Mouse (Mus musculus): ENCODE measurements around the gene Theg. TPM values are rescaled to one million over a fixed set of nuclear protein-coding genes. Genes with fewer than 3 reads are reported as not detected.

The Theg gene
- polyA plus RNA-seq (2015; fragmentation: Nextera tagmentation; extraction: Ambion mirVana): not detected in 2 replicates

GRCm38 (mm10) chr10:79587061-79587751 is at the start of gene Theg:
Gene Theg (minus strand): TSS chr10:79587331.
- H3K4me2 ChIP-seq: no peak within 1 kb of the TSS
- no peak for ATAC-seq (replicated peaks)
- no peaks in the 10 kb centered on the region for H3K27me3 ChIP-seq (replicated peaks)
- no peaks in the 10 kb centered on the region for H3K9me3 ChIP-seq
- no peak within 1 kb of the TSS for H3K4me3 ChIP-seq
- H3K9ac ChIP-seq: no peak within 1 kb of the TSS
- 85% methylated on average over 5 of the region's 5 CpGs for WGBS
- H3K36me3 ChIP-seq (replicated peaks): no peaks in the 10 kb centered on the region
- no peak within 1 kb of the TSS for H3K27ac ChIP-seq
- H3K4me1 ChIP-seq: no peaks in the 10 kb centered on the region

GRCm38 (mm10) chr10:79636287-79636686 is 49.2 kb upstream of the Theg start:
- H3K27me3 ChIP-seq (replicated peaks): peaks cover 17% of the 10 kb centered on the region
- H3K27ac ChIP-seq: peak overlapping the region; percentile 91

DNA sequence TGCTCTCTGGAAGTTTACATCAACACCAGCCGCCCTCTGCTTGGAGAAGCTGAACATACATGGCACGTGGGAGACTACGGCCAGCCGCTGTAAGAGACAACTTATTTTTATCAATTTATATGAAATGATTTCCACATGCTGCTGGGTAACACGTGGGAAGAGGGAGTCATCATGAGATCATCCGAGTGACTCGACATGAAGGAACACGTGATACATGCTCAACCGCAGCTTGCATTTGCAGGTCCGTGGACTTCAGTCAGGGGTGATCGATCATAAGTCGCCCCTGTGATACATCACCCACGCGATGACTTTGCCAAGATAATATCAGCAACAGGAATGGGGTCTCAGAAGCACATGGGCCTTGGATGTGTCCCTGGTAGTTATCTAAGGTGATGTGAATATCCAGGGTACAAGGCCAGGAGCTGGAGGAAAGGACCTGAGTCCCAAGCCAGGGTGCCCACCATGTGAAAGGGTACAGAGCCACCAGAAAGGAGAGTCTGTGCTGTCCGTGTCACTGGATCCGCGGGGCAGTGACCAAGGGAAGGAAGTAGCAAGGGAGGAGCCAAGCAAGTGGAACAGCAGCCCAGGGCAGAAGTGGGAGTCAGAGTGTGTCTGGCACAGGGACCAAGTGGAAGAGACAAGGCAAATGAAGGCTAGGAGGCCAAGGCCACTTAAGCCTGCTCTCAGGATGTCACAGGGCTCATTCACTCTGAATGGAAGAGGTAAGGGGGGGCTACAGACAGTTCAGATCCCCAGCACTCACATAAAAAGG is 46.1 kb upstream of the Theg start:
- Histone ChIP-seq H3K9me3 (no peaks in the 10 kb centered on the region), H3K27me3 (replicated peaks) (no peaks in the 10 kb centered on the region), H3K4me1 (peaks cover 11% of the 10 kb centered on the region), H3K9ac (no peak overlapping the region), H3K4me3 (no peak overlapping the region), H3K36me3 (replicated peaks) (no peaks in the 10 kb centered on the region), H3K27ac (no peak overlapping the region), H3K4me2 (no peak overlapping the region)
- ATAC-seq (replicated peaks): no peak
- WGBS: 82% methylated on average over 17 of the region's 17 CpGs

More at GRCm38 (mm10) chr10:79636287-79636686, 49.2 kb upstream of the Theg start:
- peak overlapping the region; percentile 84; the same call in 1 of the 2 replicates for H3K9ac ChIP-seq
- ATAC-seq (replicated peaks): no peak
- H3K4me1 ChIP-seq: peaks cover 23% of the 10 kb centered on the region
- 79% methylated on average over 8 of the region's 8 CpGs for WGBS
- peak overlapping the region; percentile 75 for H3K4me2 ChIP-seq
- no peaks in the 10 kb centered on the region for H3K9me3 ChIP-seq
- H3K36me3 ChIP-seq (replicated peaks): no peaks in the 10 kb centered on the region
- peak overlapping the region; percentile 72 for H3K4me3 ChIP-seq

DNA sequence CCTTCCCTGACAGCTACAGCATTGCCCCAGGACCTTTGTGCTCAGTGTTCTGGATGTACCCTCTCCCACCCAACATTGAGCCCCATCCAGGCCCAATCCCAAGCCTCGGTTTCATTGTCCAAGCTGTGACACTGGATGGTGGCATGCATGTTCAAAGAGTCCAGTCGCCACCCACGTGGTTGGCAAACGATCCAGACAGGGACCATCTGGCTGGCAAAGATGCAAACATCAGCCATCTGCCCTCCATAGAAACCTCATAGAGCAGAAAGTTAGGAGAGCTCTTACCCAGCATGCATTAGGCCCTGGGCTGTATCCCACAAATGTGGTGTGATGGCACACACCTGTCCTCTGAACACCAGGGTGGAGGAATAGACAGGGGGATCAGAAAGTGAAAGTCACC is 44.3 kb upstream of the Theg start:
- no peak overlapping the region for H3K4me3 ChIP-seq
- H3K27ac ChIP-seq: no peak overlapping the region
- WGBS: 77% methylated on average over 4 of the region's 4 CpGs
- no peaks in the 10 kb centered on the region for H3K9me3 ChIP-seq
- H3K4me2 ChIP-seq: no peak overlapping the region
- no peak for ATAC-seq (replicated peaks)
- H3K36me3 ChIP-seq (replicated peaks): no peaks in the 10 kb centered on the region
- H3K9ac ChIP-seq: no peak overlapping the region
- no peaks in the 10 kb centered on the region for H3K27me3 ChIP-seq (replicated peaks)
- peaks cover 5% of the 10 kb centered on the region for H3K4me1 ChIP-seq

DNA sequence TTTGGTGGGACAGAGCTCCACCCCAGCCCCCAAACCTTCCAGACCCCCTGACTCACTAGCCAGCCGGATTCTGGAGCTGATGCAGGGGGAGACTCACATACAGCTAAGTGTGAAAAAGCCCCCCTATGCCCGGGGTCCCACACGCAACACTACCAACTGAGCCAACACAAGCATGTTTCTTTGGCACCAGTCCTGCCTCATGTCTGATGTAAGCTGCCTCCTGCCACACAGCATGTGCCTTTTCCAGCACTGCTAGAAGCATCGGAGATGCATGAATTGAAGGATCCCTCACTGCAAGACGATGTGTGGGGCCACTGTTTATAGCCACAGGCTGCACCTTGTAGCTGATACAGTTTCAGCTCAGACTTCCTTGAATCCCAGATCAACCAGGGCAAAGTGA is 41.2 kb upstream of the Theg start:
- no peak for ATAC-seq (replicated peaks)
- Histone ChIP-seq H3K27ac (no peak overlapping the region), H3K36me3 (replicated peaks) (no peaks in the 10 kb centered on the region), H3K9ac (no peak overlapping the region), H3K4me2 (no peak overlapping the region), H3K9me3 (no peaks in the 10 kb centered on the region), H3K27me3 (replicated peaks) (no peaks in the 10 kb centered on the region), H3K4me3 (no peak overlapping the region), H3K4me1 (no peaks in the 10 kb centered on the region)
- 85% methylated on average over 5 of the region's 5 CpGs for WGBS

DNA sequence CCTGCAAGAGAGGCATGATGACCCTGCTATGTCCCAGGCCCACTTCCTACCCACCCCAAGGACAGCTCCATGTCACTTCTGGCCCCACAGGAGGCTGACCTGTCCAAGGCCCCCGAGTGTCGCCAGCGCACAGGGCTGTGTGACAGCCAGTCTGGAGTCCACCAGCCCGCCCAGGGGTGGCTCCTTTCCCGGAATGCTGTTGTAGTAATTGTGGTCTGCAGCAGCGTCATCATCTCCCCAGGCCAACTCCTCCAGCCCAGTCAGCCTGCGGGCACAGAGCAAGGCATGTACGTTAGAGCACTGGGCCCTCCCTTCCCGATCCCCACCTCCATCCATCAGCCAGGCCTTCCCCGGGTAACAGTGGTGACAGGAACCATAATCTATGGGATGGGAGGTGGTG is 39.0 kb upstream of the Theg start:
- no peak for ATAC-seq (replicated peaks)
- Histone ChIP-seq H3K4me3 (no peak overlapping the region), H3K9ac (no peak overlapping the region), H3K4me1 (no peaks in the 10 kb centered on the region), H3K4me2 (no peak overlapping the region), H3K27ac (no peak overlapping the region), H3K27me3 (replicated peaks) (no peaks in the 10 kb centered on the region), H3K36me3 (replicated peaks) (no peaks in the 10 kb centered on the region), H3K9me3 (no peaks in the 10 kb centered on the region)
- 91% methylated on average over 10 of the region's 10 CpGs for WGBS

- ATAC-seq (replicated peaks): no peak
- Histone ChIP-seq H3K27ac (no peak overlapping the region), H3K4me1 (no peaks in the 10 kb centered on the region), H3K9ac (no peak overlapping the region), H3K9me3 (no peaks in the 10 kb centered on the region), H3K4me2 (no peak overlapping the region), H3K4me3 (no peak overlapping the region), H3K27me3 (replicated peaks) (no peaks in the 10 kb centered on the region), H3K36me3 (replicated peaks) (no peaks in the 10 kb centered on the region)
- WGBS: 82% methylated on average over 9 of the region's 9 CpGs
Measured at GRCm38 (mm10) chr10:79625398-79625797, 38.3 kb upstream of the Theg start.

GRCm38 (mm10) chr10:79623950-79624349 is 36.8 kb upstream of the Theg start:
- no peaks in the 10 kb centered on the region for H3K36me3 ChIP-seq (replicated peaks)
- H3K4me3 ChIP-seq: no peak overlapping the region
- 71% methylated on average over 12 of the region's 12 CpGs for WGBS
- no peaks in the 10 kb centered on the region for H3K9me3 ChIP-seq
- H3K27me3 ChIP-seq (replicated peaks): no peaks in the 10 kb centered on the region
- no peak for ATAC-seq (replicated peaks)
- no peak overlapping the region for H3K27ac ChIP-seq
- no peak overlapping the region for H3K4me2 ChIP-seq
- no peak overlapping the region for H3K9ac ChIP-seq
- H3K4me1 ChIP-seq: no peaks in the 10 kb centered on the region

GRCm38 (mm10) chr10:79616376-79616775 is 29.2 kb upstream of the Theg start:
- Histone ChIP-seq H3K4me3 (no peak overlapping the region), H3K27ac (no peak overlapping the region)
- ATAC-seq (replicated peaks): no peak

DNA sequence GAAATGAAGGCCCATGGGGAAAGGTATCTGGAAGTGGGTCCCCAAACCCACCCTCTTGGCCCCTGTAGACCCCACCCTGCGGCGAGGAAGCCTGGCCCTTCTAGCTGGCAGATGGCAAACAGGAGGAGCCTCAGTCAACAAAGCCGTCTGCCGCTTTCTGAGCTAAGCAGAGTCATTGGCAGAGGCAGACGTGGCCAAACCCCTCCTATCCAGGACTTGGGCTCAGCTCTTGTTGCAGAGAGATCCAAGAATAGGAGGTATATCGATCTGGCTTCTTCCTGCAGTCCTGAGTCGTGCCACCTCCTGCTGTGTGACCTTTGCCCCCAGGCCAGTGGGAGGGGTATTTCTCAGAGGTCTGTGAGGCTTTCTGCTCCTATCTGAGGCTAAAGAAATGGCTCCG is 28.7 kb upstream of the Theg start:
- Histone ChIP-seq H3K27ac (no peak overlapping the region), H3K4me3 (no peak overlapping the region), H3K9me3 (no peaks in the 10 kb centered on the region), H3K4me1 (peaks cover 27% of the 10 kb centered on the region), H3K4me2 (no peak overlapping the region), H3K27me3 (replicated peaks) (peaks cover 23% of the 10 kb centered on the region), H3K36me3 (replicated peaks) (no peaks in the 10 kb centered on the region), H3K9ac (no peak overlapping the region)
- 10% methylated on average over 8 of the region's 8 CpGs for WGBS
- ATAC-seq (replicated peaks): no peak

More at GRCm38 (mm10) chr10:79616376-79616775, 29.2 kb upstream of the Theg start:
- Histone ChIP-seq H3K4me2 (no peak overlapping the region), H3K9ac (no peak overlapping the region), H3K4me1 (peaks cover 25% of the 10 kb centered on the region), H3K36me3 (replicated peaks) (no peaks in the 10 kb centered on the region), H3K27me3 (replicated peaks) (peaks cover 21% of the 10 kb centered on the region), H3K9me3 (no peaks in the 10 kb centered on the region)
- 88% methylated on average over 5 of the region's 5 CpGs for WGBS

DNA sequence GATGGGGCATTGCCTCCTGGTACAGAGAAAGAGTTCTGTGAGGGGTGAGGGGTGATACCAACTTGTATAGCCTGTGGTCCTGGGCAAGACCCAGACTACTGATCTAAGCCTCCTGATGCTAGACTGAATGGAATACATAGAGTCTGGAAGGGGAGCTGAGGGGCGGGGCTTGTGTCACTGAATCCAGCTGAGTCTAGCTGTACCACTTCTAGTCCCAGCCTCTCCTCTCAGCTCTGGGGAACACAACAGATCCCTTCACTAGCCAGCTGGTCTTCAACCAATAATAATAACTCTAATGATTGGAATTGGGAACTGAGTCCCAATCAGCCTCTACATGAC is 27.1 kb upstream of the Theg start:
- Histone ChIP-seq H3K4me2 (peak overlapping the region; percentile 93), H3K27ac (peak overlapping the region; percentile 23; the same call in 1 of the 2 replicates), H3K4me1 (peaks cover 27% of the 10 kb centered on the region), H3K36me3 (replicated peaks) (no peaks in the 10 kb centered on the region), H3K4me3 (peak overlapping the region; percentile 54), H3K27me3 (replicated peaks) (peaks cover 28% of the 10 kb centered on the region), H3K9me3 (no peaks in the 10 kb centered on the region), H3K9ac (no peak overlapping the region)
- 88% methylated on average over 1 of the region's 1 CpGs for WGBS
- ATAC-seq (replicated peaks): no peak

DNA sequence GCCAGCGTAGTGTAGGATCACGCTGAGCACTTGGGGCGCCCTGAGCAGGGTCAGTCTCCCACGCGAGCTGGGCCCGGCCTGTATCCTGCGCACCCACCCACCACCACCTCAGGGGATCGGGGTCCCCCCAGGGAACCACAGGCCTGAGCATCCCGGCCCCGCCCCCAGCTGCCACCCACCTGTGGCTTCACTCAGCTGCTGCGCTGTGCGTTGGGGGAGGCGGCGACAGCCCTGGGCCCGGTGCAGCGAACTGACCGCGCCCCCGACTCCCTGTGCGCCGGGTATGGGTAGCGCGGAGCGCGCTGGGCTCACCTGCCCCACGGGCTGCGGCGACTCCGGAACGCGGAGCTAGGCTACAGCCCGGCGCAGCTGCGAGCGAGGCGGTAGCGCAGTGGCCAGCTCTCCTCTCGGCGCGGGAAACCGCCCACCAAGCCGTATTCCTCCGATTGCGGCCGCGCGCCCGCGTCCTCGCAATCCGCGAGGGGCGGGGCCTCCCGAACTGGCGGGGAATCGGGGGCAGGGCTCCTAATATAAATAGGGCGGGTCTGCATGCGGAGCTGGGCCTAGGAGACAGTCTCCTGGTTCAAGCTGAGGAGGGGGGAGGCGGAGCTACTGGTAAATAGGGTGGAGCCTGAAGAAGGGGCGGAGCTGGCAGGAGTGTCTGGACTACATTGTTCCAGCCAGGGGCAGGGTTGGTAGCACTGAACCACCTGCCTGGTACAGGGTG is 26.6 kb upstream of the Theg start, which contains the start of gene C2cd4c:
Gene C2cd4c, minus strand, starts transcription at position 448 of the 727 bp plus-strand sequence.
- WGBS: under 1% methylated on average over 60 of the region's 60 CpGs
- Histone ChIP-seq H3K9ac (peak within 1 kb of the TSS; percentile 55), H3K27ac (peak within 1 kb of the TSS; percentile 23; the same call in 1 of the 2 replicates), H3K27me3 (replicated peaks) (peaks cover 28% of the 10 kb centered on the region), H3K9me3 (no peaks in the 10 kb centered on the region), H3K36me3 (replicated peaks) (no peaks in the 10 kb centered on the region), H3K4me1 (peaks cover 27% of the 10 kb centered on the region), H3K4me3 (peak within 1 kb of the TSS; percentile 54), H3K4me2 (peak within 1 kb of the TSS; percentile 93)
- peak; percentile 93 for ATAC-seq (replicated peaks)
